Mouse (Mus musculus) 3T3-L1 (cell line): Measurements from ENCODE around the gene Klhl15.
A peak's percentile ranks its signal among the peaks of the same experiment; 100 is the strongest.

Experiments
- DNase-seq: peaks from one replicate; pipeline ENCODE4 v3.0.0-alpha.2; 2015; ENCODE audit warnings: low read depth, low spot score

The Klhl15 gene

DNA sequence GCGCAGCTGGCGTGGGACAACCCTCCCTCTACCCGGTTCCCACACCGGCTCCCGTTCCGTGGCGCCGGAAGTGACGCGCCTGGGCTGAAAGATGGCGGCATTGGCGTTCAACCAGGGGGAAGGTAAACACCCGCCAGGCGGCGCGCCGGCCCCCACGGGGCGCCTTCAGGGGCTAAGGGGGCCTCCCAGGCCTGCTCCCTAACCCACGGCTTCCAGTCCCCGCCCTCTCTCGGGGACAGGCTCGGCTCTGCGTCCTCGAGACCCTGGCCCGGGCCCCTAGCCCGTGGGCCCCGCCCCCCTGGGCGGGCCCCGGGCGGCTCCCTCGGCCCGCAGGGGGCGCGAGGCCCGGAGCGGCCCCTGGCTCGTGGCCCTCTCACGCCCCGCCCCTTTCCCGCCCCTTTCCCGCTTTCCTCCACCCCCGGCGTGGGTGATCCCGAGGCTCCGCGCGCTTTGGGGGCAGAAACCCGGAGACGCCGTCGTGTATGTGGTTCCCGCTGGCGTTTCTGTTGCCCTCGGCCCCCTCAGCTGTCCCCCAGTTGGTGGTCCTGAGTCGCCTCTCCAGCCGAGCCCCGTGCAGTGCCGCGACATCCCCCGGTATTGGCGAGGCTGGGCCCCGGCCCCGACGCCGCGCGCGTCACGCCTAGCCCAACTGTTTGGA is at the start of gene Klhl15:
Gene Klhl15, plus strand, starts transcription at position 68 of the 658 bp plus-strand sequence.
- peak; percentile 81 for DNase-seq

DNA sequence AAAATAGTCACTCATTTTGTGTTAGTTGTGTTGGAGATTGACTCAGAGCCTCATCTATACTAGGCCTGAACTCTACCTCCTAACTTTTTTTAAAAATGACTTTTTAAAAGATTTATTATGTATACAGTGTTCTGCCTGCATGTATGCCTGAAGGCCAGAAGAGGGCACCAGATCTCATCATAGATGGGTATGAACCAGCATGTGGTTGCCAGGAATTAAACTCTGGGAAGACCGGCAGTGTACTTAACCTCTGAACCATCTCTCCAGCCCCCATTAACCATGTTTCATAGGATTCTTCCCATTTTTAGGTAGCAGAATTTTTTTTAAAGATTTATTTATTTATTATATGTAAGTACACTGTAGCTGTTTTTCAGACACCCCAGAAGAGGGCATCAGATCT is 49.2 kb upstream of the Klhl15 start:
- DNase-seq, result peak; percentile 54

DNA sequence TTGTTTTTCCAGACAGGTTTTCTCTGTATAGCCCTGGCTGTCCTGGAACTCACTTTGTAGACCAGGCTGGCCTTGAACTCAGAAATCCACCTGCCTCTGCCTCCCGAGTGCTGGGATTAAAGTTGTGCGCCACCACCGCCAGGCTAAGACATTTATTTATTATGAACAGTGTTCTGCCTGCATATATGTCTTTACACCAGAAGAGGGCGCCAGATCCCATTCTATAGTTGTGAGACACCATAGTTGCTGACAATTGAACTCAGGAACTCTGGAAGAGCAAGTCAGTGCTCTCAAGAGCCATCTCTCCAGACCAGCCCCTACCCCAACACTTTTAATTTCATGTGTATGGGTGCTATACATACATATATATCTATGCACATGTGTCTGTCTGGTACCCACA is 40.5 kb upstream of the Klhl15 start:
- peak; percentile 66 for DNase-seq

DNA sequence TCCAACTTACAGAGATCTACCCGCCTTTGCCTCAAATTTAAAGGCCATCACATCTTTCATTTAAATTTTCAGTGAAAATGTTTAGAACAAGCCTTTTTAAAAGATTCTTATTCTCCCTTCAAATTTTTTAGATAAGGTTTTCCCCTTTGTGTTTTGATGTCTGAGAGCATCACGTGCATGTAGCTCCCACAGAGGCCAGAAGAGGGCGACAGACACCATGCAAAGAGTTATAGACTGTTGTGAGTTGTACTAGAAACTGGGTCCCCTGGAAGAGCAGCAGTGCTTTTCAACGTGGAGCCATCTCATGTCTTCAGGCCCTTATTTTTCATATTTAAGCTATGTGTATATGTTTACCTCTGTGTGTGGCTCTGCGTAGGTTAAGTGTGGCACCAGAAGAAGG is 36.6 kb upstream of the Klhl15 start:
- DNase-seq, result peak; percentile 58

DNA sequence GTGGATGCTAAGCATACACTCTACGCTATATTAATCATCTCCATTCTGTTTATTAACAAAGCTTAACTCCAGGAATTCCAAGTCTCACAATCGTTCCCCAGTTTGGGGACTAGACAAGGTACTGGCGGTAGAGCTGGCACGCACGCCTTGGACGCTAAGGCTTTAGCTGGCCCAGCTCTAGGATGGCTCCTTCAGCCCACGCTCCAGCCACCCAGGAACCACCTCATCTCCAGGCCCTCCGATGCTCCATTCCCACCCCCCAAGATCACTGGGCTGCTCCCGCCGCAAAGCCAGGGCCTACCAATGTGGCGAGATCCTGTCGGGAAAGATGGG is 22.2 kb upstream of the Klhl15 start:
- no peak for DNase-seq

DNA sequence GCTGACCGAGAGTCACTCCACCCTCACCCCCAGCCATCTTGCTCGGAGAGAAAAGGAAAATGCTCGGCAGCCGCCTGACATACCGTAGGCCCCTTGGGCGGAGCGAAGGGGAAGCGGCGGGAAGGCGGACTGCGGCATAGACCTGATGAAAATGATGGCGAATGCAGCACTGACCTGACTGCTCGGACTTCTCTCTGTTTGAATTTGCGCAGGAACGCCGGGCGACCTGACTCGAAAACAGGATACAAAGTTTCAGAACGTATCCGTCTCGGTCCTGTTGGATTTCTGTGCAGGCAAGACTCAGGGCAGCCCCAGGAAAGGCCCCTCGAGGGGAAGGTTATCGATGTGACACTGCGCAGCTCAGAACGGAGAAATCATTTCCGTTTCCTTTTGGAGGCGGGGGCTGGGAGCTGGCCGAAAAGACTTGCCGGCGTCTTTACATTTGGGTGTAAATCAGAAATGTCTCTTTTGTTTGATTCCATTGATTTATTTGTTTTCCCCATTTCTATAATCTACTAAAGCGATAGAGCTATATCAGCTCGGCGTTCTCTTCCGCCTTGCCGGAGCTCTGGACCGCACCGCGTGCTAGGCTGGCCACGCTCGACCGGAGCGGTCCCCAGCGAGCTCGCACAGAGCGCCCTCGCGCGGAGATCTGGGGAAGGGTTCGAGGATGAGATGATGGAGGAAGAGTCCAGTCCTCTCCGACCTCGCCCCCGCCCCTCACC is 21.6 kb upstream of the Klhl15 start, which contains the start of gene Eif2s3x:
Gene Eif2s3x, minus strand, starts transcription at position 266 of the 725 bp plus-strand sequence.
- peak; percentile 83 for DNase-seq

DNA sequence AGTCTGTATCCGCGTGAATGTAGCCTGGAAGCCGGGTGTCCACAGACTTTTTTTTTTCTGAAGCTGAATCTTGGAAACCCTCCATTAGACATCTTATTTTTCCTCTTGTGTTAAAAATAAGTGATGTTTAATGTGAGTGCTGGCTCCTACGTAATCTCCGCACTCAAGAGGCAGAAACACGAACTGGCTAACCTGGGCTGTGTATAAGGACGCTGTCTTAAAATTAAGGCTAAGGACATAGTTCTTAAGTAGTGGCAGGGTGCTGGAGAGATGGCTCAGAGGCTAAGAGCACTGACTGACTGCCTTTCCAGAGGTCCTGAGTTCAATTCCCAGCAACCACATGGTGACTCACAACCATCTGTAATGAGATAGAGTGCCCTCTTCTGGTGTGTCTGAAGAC is 21.0 kb upstream of the Klhl15 start:
- DNase-seq, result peak; percentile 56

DNA sequence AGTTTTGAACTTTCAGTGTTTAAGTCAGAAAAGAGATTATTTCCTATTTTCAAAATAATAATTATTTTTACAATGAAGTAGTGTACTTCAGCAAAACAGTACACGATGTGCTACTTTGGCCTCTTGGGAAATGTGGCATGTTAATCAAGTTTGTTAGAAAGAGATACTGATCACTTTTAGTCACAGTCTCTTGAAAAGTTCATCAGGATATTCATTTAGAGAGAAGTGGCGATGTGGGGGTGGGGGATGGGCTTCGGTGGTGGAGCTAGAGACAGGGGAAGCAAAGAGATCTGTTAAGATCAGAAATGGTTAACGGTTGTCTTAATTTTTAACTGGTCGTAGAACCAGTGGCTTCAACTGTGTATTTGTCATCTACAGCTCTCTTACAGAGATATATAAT is 967 bp upstream of the Klhl15 start:
- no peak for DNase-seq

DNA sequence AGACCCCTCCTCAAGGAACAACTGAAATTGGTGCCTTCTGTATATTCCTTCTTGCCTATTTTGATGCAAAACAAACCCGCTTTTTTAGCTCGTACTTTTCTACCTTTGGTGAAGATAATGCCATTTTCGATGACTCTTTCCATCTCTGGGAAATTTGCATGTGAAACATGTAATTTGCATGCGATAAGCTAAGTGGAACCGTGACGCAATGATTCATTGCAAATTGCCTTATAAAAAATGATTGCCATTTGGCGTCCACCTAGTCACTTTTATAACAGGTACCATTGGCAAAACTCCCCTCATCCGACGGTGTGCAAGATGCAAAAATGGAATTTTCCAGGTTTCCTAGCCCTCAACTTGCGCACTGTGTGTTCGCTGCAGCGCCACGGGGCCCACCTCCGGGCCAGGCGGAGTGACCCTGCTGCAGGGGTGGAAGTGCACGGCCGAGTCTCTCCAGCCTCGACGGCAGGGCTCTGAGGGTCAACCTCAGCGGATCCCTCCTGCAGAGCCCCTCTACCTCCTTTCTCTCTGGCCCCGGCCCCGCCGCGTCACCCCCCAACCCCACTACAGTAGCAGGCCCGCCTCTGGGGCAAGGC is 365 bp upstream of the Klhl15 start:
- peak; percentile 1 for DNase-seq

DNA sequence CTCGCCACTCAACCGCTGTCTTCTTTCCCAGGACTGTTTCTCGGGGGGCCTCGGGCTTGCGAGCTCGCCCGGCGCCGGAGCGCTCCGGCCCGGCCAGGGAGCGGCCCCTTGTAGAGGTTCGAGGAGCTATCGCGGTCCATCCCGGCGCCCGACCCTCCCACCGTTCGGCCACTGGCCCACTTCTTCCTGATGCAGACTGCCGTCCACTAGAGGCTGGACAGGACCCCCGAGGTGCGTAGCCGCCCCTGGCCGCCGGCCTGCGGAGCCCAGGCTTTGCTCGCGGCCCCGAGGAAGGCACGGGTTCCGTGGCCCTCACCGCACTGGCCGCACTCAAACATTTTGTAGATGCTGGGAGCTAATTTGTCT is 774 bp downstream of the Klhl15 start:
- DNase-seq, result no peak

DNA sequence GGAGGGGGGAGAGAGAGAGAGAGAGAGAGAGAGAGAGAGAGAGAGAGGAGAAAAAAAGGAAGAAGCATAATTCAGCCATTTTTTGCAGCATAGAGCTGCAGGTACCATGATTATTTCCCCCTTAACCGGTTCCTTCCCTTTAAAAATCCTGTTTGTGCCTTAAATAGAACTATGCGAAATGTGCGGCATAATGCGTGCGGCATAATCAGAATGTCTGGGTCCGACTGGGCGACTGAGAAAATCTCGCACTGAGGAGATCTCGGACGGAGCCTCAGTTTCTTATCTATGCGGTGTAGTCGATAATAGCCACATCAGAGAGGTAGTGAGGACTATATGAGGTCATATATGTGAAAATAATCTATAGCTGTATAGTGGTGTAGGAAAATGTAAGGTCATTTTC is 1.2 kb downstream of the Klhl15 start:
- DNase-seq, result peak; percentile 9

DNA sequence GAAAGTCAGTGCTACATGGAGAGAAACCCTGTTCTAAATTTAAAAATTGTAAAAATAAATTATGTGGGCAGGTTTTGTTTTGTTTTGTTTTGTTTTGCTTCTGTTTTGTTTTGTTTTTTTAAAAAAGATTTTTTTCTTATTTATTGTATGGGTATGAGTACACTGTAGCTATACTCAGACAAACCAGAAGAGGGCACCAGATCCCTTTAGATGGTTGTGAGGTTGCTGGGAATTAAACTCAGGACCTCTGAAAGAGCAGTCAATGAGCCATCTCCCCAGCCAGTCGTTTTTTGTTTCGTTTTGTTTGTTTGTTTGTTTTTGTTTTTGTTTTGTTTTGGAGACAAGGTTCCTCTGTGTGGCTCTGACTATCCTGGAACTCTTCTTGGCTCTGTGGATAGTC is 54.5 kb downstream of the Klhl15 start:
- peak; percentile 80 for DNase-seq

DNA sequence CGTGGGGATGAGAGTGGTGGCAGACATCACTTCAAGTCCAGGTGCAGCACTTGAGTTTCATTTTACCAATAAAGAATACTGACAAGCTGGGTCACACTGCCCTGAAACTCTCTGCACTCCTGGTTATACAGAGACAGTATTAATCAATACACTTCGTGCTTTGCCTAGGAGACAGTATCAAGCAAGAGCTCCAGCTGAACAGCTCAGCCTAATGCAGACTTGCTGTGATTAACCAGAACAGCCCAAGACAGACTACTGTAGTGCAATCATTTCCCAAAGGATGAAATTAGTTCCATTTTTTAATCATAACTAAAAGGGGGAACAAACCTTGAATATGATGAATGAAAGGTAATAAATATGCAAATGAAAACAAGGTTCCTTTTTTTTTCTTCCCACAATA is 68.5 kb downstream of the Klhl15 start:
- DNase-seq, result no peak

DNA sequence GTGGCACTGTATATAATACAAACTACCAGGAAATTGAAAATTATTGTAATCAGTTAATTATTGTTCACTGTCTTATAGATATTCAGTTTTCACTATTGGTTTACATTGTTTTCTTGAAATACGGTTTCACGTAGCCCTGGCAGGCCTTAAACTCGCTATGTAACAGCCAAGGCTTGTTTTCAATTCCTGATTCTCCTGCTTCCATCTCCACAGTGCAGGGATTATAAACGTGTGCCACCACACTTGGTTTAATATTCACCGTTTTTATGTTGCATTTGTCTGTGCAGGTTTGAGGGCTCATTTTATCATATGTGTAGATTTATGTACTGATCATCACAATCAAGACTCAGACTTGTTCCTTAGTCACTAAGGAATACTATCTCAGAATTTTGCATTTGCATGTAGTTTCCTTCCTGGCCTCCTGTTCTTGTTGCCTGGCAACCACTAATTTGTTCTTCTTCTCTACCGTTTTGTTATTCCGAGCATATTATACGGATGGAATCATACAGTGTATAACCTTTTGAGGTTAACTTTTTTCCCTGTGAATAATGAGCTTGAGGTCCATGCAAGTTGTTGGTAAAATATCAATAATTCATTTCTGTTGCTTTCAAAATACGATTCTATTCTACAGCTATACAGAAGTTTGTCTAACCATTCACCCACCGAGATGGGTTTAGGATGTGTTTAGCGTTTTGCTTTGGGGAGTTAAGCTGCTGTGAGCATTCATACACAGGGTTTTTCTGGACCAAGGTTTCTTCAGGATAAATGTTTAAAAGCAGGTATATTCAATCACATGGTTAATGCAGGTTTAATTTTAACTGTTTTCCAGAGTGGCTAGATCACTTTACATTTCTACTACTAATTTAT is 86.9 kb downstream of the Klhl15 start:
- DNase-seq, result no peak
